Mouse (Mus musculus) thymus, postnatal 25 days (tissue): Measurements from ENCODE around the gene Pnmal1.
A peak's percentile ranks its signal among the peaks of the same experiment; 100 is the strongest.

Experiments used
- DNase-seq: peaks from one replicate; pipeline ENCODE4 v3.0.0; 2022

Pnmal1 gene

DNA sequence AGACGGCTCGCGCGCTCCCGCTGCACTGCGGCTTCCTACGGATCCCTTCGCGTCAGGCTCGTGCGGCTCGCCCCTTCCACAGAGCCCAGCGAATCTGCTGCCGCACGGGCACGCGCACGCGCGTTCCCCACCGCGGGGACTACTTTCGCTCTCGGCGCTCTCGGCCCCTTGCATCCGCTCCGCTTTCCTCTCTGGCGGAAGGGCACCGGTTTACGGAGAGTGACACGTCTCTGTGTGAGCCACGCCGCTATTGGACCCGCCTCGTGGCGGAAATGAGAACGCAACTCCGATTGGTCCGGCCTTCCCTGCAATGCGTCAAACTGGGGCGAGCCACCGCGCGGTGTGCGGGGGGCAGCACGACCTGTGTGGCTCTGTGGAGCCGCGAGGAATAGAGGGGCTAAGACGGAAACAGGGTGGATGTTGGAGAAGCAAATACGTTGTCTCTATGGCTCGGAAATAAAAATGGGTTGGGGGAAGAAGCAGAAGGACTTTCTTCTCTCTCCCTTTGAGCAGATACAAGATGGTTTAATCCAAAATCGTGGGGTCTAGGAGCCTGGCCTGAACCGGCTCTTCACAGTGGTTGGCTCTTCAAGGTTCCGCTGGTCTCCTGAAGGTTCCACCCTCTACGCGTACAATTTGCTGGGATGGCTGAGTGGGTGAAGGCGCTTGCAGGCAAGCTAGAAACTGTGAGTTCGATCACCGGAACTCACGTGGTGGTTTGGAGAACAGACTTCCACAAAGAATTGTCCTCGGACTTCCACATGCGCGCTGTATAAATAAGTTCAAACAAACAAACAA is 35.2 kb upstream of the Pnmal1 start, which contains the start of gene Calm3:
Calm3 (minus strand) TSS at position 78 of the 798 bp plus-strand sequence.
- DNase-seq, result peak; percentile 100

DNA sequence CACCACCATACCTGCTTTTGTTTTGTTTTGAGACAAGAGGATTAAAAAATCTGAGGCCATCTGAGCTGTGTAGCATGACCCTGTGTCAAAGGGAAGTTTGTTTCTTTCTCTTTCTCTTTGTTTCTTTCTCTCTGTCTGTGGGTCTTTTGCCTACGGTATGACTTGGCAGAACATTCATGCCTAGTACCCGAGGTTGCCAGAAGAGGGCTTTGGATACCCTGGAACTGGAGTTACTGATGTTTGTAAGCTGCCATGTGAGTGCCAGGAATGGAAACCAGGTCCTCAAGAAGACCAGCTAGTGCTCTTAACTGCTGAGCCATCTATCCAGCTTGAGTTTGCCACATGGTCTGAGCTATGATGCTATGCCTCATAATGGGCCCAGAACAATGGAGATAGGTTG is 31.1 kb upstream of the Pnmal1 start:
- no peak for DNase-seq

DNA sequence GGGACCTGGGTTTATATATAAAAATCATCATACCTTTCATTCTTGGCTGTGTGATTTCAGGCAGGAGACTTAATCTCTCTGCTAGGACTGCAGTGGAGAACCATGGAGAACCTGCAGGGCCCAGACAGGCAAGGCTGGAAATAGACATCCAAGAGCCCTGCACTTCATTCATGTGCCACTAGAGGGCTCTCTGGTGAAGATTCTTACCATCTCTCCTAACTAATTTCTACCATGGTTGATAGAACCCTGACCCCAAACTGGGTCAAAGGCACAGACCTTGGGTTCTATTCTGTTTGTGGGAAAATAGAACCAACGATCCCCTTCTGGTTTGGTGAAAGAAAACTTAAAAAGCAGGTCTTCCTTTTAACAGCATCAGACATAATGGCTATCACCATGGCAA is 28.6 kb upstream of the Pnmal1 start:
- peak; percentile 71 for DNase-seq

DNA sequence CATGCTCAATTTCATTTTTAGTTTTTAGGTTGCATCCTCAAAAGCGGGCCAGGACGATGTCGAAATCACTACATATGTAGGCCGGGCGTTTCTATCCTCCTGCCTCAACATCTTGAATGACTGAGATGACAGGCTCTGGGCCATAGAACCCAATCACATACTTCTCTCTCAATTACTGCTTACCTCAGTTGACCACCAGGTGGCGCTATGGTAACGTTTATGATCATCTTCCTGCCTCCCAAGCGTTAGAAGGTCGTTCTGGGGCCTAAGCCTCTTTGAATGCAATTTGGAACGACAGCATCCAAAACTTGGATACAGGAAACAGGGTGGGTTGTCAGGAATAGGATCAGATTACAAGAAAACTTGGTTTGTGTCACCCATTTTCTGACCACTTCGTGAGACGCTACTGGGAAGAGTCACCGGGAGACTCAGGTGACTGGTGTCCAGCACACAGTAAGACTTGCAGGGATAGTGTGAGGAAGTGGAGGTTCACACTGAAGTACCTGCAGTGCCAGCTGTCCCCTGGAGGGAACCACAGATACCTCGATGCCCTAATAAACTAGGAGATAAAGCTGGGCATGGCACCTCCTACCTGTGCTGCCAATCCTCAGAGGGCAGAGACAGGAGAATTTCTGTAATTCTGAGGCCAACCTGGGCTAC is 27.4 kb upstream of the Pnmal1 start:
- peak; percentile 86 for DNase-seq

DNA sequence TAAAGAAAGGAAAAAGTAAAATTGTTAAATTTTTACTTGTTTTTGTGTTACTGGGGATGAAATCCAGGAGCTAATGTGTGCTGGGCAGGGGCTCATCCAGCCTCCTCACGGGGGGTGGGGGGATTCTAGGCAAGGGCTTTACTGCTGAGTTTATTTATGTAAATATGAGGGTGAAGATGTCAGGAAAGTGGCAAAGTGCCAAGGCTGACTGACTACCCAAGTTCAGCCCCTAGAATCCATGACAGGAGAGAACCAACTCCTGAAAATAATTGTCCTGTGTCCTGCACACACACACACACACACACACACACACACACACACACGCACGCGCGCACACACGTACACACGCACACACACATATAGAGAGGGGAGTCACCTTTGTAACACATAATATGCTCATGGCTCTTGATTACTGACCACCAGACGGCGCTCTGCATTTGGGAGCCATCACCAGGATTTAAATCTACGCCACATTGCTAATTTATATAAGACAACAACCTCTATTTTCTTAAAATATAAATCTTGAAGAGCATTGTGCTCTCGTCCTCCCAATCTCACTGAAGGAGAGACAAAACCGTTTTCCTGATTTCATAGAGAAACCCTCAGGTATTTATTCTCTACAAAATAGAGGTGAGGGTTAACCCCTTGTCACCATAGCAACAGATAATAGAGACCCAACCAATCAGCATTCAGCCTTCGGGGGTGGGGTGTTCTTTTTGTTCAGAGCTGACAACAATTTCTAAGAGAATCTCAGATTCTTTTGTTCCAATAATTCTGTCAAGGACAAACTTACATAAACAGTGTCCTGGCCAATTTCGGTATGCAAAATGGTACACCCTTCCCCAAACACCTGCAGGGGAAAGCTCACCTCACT is 26.5 kb upstream of the Pnmal1 start:
- DNase-seq, result peak; percentile 63

DNA sequence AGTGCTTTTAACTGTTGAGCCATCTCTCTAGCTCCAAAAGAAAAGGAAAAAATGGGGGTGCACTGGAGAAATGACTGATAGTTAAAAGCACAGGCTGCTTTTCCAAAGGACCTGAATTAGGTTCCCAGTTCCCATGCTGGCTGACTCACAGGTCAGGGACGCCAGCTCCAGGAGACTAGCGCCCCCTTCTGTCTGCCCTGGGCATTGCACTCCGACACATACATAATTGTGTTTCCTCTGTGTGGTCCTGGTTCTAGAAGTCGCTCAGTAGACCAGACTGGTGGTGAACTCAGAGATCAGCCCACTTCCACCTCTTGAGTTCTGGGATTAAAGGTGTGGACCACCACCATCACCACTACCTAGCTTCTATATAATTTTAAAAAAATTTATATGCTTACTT is 22.2 kb upstream of the Pnmal1 start:
- no peak for DNase-seq

DNA sequence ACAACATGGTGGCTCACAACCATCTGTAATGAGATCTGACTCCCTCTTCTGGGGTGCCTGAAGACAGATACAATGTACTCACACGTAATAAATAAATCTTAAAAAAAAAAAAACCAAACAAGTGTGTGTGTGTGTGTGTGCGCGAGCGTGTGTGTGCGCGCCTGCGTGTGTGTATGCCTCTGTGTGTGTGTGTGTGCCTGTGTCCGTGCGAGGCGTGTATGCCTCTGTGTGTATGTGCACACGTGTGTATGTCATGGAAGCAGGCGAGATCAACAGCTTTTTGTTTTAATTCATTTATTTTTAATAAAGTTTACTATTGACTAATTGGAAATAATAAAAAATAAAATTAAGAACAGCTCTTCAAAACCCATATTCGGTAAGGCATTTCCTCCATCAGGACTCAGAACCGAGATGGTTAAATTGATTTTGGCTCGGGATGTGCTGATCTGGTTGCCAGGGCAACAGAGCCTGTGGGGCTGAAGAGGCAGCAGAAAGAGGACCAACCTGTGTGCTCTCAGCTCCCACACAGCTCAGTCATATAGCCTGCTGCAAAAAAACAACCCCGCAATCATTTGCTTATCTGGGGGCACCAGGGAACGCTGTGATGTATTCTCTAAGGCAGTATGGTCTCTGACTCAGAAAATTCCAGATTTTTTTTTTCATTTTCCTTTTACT is 21.2 kb upstream of the Pnmal1 start:
- DNase-seq, result no peak

DNA sequence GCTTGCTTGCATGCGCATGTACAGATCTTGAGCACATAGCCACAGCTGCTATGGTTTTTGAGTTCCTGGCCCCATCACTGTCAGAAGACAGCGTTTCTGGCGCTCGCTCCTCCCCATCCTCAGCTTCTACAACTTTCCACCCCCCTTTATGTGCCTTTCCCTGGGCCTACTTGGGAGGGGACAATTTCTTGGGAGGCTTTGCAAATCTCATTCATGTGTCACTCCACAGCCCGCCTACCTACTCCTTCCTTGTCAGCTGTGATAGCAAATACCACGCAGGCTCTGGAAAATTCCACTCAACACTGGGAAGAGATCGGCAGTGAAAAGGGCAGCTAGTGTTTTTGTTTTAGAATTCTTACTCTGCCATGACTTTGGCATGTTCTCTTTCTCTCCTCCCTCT is 19.2 kb upstream of the Pnmal1 start:
- DNase-seq, result no peak

DNA sequence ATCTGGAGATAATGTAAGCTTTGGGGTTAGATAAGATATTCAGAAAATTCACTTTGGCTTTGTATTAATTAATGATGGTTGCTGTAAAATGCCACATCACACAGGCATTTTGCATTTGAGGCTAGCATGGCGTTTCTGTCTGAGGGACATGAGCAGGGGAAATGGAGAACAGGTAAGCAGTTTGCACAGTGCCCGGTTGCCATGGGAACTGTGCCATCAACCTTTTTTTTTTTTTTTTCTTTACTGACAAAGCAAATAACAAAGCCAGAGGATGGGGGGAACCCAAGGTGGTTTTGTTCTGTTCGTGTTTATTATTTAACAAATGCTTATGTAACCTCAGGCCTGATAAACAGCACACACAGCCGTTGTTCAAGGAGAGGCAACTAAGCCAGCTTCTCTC is 16.6 kb upstream of the Pnmal1 start:
- no peak for DNase-seq

DNA sequence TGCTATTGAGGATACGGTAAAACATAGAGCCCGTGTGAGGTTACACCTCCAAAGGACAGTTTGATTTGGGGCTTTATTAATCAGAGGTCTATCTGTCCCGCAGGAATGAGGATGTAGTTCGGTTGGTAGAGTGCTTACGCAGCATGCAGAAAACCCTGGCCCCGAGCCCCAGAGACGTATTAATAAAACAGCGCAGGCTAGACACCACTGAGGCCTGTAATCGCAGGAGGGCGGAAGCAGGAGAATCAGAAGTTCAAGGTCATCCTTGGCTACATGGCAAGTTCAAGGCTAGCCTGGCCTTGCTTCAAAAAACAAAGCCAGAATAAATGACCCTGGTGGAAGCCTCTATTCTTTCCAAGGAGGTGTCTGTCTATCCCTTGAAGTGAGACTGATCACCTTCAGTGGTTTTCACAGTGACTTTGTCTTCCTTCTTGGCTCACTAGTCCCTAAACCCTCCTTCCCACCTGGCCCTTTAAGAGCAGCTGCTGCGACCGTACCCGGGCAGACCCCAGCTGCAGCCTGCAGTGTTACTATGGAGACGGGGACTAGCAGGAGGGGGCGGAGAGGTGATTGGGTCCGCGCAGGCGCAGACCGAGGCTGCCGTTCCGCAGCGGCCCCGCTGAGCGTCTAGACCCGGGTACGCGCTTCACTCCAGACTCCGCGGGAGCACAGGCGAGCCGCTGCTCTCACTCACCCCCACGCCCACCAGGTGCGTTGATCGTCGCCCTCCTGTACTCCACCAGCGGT is 15.2 kb upstream of the Pnmal1 start, which contains the start of gene Pnmal2:
Pnmal2 (plus strand) TSS at position 622 of the 747 bp plus-strand sequence.
- peak; percentile 92 for DNase-seq

DNA sequence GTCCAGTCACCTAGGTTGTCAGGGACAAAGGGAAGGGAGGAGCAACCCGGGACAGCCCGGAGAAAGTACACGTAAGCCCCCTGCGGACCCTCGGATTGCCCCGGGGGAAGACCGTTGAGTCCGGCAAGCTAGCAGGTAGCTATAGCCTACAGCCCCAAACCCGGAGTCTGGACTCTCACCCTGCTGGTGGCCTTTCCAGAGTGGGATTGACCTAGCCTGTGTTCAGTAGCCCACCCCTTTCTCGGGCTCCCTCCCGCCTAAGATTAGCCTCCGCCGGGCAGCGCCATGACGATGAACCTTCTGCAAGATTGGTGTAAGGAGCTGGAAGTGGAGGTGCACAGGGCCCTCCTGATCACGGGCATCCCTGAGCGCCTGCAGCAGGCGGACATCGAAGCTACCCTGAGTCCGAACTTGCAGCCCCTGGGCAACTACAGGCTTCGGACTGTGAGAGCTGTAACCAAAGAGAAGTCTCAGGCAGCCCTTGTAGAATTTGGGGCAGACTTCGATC is 14.6 kb upstream of the Pnmal1 start:
- no peak for DNase-seq

DNA sequence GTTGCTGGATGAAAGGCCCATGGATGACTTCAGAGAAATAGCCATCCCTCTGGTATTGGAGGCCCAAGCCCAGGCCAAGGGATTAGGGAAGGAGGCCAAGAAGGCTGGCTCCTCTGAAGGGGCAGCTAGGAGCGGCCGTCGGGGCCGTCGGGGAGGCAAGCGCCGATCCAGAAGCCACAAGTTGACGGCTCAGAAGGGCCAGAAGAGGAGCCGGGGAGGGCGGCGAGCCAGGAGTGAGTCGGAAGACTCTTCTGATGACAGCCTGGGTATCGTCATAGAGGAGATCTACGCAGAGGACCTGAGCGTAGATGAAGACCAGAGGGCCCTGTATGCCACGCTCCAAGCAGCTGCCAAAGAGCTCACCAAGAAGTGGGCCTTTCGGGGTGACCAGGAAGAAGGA is 14.1 kb upstream of the Pnmal1 start:
- no peak for DNase-seq

DNA sequence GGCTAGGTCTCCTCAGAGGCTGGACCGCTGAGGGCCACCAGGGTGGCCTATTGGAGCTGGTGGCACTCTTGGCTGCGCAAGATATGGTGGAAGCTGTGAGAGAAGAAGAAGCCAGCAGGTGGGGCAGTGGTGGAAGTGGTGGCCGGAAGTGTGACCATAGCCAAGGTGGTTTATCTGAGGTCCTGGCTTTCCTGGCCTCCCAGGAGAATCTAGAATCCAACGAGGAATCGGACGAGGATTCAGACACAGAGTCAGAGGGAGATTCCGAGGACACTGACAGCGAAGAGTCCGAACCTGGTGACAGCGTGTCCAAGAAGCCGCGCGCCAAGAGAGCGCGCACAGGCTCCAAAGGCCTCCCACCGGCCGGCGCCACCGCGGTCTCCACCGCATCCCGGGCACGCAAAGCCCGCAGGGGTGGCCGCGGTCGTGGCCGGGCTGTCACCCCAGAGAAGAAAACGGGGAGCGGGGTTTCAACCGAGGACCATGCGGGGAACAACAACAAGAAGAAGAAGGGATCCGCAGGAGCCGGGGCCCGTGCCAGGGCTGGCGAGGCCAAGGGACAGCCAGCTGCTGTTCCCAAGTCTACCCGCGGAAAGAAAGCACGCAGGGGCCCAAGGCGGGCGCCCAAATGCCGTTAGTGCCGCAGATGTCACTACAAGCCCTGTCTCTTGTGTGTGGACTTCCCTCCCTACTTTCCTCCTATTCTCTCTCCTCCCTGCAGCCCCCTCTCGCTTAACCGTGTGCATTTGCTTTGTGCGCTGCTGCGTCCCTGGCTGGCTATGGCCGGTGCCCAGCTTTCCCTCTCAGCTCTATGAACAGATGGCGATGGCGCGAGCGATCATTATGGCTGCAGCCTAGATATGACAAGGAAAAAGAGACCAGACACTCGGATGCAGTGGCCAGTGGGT is 12.8 kb upstream of the Pnmal1 start:
- no peak for DNase-seq

DNA sequence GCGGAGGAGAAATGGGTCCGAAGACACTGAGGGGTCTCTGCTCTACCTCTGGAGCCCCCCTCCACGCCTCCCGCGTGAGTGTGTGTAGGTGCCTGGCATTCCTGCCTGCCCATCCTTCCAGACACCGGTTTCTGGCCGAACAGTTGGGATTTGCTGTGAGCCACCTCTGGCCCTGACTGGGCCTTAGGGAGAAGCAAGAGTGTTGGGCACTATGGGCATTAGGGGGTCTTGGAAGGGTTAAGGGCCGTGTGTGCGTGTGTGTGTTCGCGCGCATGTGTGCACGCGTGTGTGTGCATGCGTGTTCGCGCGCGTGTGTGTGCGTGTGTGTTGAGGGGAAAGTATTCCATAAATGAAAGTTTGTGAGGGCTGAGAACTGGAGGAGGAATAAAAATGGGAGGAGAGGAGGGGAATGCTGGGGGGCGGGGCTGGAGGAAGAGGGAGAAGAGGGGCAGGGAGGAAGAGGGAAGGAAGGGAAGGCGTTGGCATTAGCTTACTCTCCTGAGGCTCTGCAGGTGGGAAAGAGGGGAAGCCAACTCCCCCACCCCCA is 12.1 kb upstream of the Pnmal1 start:
- DNase-seq, result no peak

DNA sequence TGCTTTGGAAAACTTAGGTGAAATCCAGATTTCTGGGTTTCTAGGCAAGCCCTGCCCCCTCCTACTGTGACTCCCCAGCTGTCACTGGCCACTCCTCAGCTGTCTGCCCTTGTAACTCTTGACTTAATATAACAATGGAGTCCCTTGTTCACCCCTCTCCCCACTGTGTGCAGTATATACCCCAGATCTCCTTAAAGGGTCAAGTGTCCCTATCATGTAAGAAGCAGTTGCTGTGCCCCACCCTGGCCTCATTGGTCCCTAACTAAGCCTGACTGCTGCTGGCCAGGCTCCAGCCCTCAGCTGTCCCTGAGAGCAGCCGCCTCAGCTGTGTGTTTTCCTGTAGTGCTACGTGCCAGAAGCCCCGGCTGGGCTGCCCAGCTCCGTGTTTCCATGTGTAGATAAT is 11.5 kb upstream of the Pnmal1 start:
- DNase-seq, result no peak

DNA sequence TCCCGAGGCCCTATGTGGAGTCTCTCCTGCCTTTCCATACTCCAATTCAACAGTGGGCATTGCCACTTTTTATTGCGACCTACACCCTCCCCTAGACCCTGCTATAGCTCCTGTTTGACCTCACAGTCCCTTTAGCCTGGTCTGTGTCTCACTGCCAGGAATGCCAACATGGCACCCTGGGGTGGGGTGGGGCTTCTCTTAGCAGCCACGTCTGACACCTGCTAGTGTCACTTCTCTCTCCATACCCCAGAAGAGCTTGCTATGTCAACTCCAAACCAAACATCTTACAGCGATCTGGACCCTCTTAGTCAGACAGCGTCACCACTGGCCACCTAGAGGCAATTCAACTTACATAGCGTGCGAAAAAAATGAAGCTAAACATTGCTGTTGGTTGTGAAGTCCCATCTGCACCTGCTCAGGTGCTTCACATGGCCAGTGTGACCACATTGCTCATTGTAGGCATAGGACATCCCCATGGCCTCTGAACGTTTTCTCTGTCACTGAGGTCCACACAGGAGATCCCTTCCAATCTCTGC is 10.5 kb upstream of the Pnmal1 start:
- DNase-seq, result no peak

DNA sequence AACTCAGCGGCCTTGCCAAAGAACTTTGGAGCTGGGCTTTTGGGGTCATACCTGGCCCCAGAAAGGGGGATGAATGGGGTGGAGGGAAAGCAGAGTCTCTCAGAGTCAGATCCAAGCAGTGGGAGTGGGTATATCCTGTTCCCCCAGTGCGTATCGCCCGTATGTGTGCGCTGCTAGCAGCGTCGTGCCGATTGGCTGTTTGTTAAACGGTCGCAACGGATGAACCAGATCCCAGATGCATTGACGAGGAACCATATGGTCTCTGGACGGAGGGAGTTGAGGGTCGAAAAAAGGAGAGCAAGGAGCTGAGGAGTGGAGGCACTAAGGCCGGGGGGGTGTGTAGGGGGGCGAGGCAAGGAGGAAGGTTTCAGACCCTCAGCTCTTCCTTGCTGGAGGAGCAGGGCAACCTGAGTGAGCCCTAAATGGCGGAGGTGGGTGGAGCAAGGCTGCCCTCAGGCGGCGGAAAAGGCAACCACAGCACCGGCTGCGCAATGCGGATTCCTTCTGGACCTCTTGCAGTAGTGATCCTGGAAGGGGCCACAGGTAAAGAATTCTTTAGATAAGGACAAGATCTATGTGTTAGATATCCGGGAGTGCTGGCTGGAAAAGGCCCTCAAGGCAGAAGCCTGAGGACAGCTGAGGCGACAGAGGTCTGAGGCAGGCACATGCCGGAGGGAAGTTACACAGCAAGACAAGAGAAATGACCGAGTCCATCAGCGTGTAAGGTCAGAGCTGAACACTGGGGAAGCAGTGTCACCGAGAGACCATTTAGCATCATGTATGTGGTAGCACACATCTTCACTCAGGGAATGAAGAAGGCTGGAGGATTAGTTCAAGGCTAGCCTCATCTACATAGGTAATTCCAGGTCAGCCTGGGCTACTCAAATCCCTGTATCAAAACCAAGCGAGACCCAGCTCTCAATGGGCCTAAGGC is 9.3 kb upstream of the Pnmal1 start:
- peak; percentile 85 for DNase-seq

DNA sequence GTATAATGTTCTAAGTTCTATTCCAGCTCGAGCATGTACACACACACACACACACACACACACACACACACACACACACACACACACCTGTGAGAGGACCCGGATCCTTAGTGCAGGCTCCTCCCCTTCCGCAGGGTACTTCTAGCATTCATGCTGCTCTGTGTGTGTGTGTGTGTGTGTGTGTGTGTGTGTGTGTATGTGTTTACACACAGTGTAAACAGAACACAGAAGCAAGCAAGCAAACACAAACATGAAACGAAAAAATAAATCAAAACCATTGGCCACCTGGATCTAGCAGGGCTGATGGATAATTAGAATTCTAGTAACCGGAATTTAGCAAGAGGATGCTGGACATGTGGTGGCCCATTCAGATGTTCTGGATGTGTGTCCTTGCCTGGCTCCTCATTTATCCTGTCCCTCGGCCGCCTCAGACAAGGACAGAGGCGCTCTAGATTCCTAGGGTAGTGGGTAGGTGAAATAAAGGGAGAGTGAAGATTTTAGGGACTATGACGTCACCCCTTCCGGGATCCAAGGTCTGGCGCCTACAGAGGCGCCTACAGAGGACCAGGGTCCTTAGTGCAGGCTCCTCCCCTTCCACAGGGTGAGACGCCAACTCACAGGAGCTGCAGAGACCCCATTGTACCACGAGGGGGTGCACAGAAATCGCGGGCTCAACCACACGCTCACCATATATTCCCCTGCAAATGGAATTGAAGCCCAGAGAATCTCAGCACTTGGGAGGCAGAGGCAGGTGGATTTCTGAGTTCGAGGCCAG is 8.4 kb upstream of the Pnmal1 start:
- DNase-seq, result peak; percentile 88
